9 mouse cellular contexts compared by ENCODE assay signal in the genomic region with DNA sequence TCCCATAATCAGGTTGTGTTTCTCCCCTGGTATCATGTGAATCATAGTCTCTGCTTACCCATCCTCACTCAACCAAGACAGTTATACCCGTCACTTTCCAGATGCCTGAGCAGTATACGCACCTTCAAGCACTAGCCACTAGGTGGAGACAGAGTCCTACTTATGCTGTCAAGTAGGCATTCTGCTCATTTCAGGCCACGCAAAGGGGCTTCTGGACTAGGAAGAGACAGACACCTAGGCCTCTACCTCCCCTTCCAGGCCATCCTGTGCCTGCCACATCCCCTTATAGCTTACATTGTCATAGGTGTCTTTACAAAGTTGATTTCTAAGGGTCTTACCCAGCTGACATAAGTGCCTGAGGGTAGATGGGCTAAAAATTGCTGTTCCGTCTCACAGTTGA. TPM values are rescaled to one million over a fixed set of nuclear protein-coding genes. Genes with fewer than 3 reads are reported as not detected.
DNase-seq lines count a peak whose midpoint lies in the region; ATAC-seq and TF ChIP-seq lines count a peak whose summit lies in the region.
"Had no signal": no experiment of that assay in that cellular context is flagged by ENCODE, and none has a peak within 500 bp of the region (broad histone marks: within the 10 kb centered on the region; RNA-seq: fewer than 3 reads in every experiment).

No protein-coding gene starts in this region.

- peaks cover 15% of the 10 kb centered on the region for H3K4me1 ChIP-seq in kidney, adult 2 months (ENCODE audit: control insufficient read depth, insufficient read depth, low read length)
- peaks cover 32% of the 10 kb centered on the region for H3K4me1 ChIP-seq in limb, embryonic 11.5 days (ENCODE audit: control insufficient read depth, insufficient read depth, low read length)
- H3K4me1 ChIP-seq in testis, adult 2 months (ENCODE audit: control insufficient read depth, insufficient read depth, low read length), result peaks cover 17% of the 10 kb centered on the region

- no peaks in the 10 kb centered on the region for H3K27me3 ChIP-seq in kidney, adult 2 months (replicated peaks; ENCODE audit: control insufficient read depth, insufficient read depth, low read length)
- H3K27me3 ChIP-seq in limb, embryonic 11.5 days (ENCODE audit: control insufficient read depth, insufficient read depth, low read length), result peaks cover 2% of the 10 kb centered on the region; the same call in 1 of the 2 replicates
- no peaks in the 10 kb centered on the region for H3K27me3 ChIP-seq in testis, adult 2 months (ENCODE audit: control insufficient read depth, insufficient read depth, low read length)

- peak; percentile 98 for TF ChIP-seq CTCF in kidney, adult 2 months (conservative IDR thresholded peaks at IDR 0.05; ENCODE audit: insufficient read depth, insufficient read length, low read depth, low read length)
- TF ChIP-seq CTCF in testis, adult 2 months (IDR thresholded peaks at IDR 0.05; ENCODE audit: control insufficient read depth, insufficient read depth, insufficient replicate concordance, low read depth, low read length), result peak; percentile 73; the same call in 1 of the 2 replicates

- ATAC-seq in limb, embryonic 11.5 days (ENCODE audit: insufficient number of reproducible peaks, low FRiP score, low TSS enrichment, low read depth), result no peak
- ATAC-seq in monocyte, adult 5-6 weeks (replicated peaks; ENCODE audit: insufficient number of reproducible peaks, low FRiP score, low TSS enrichment, poor library complexity, severe bottlenecking), result peak; percentile 60

- no peak overlapping the region for H3K4me2 ChIP-seq in limb, embryonic 11.5 days (ENCODE audit: low read depth, severe bottlenecking)

- WGBS in kidney, adult 2 months, result 23% methylated on average over 4 of the region's 4 CpGs
- WGBS in limb, embryonic 11.5 days, result 24% methylated on average over 4 of the region's 4 CpGs

- H3K9me3 ChIP-seq in limb, embryonic 11.5 days (ENCODE audit: control insufficient read depth, low read length), result peaks cover 6% of the 10 kb centered on the region

- H3K9ac ChIP-seq in limb, embryonic 11.5 days (ENCODE audit: low read length), result no peak overlapping the region

- peak; percentile 74 for DNase-seq in A20 (ENCODE audit: low read depth, low spot score)
- peak; percentile 41 for DNase-seq in T-cell, adult 2 months (ENCODE audit: low spot score)
- DNase-seq in cerebellum, postnatal 14 days, result peak; percentile 86 to 87
- peak; percentile 90 for DNase-seq in gastrocnemius, adult 18-20 months (ENCODE audit: low spot score)
- DNase-seq in kidney, adult 2 months, result peak; percentile 78
- peak; percentile 84 for DNase-seq in limb, embryonic 11.5 days (ENCODE audit: low spot score)

- H3K36me3 ChIP-seq in kidney, adult 2 months (ENCODE audit: control insufficient read depth, insufficient read depth, low read length), result no peaks in the 10 kb centered on the region
- no peaks in the 10 kb centered on the region for H3K36me3 ChIP-seq in limb, embryonic 11.5 days (ENCODE audit: control insufficient read depth, insufficient read depth, low read length)
- H3K36me3 ChIP-seq in testis, adult 2 months (ENCODE audit: control insufficient read depth, insufficient read depth, low read length), result no peaks in the 10 kb centered on the region

- H3K27ac ChIP-seq in kidney, adult 2 months (ENCODE audit: insufficient read depth, low read depth, low read length), result no peak overlapping the region
- no peak overlapping the region for H3K27ac ChIP-seq in limb, embryonic 11.5 days (replicated peaks; ENCODE audit: low read depth, low read length)
- no peak overlapping the region for H3K27ac ChIP-seq in testis, adult 2 months (ENCODE audit: control insufficient read depth, insufficient read depth, low read depth, low read length)

- H3K4me3 ChIP-seq in kidney, adult 2 months (ENCODE audit: insufficient read depth, low read depth, low read length), result no peak overlapping the region
- H3K4me3 ChIP-seq in limb, embryonic 11.5 days (ENCODE audit: low read depth, low read length), result no peak overlapping the region
- no peak overlapping the region for H3K4me3 ChIP-seq in testis, adult 2 months (ENCODE audit: control insufficient read depth, low read depth, low read length)
- H3K4me3 ChIP-seq: erythroblast, embryonic 14.5 days had no signal

- TF ChIP-seq POLR2A in kidney, adult 2 months (IDR thresholded peaks at IDR 0.05; ENCODE audit: low read depth, low read length), result no peak
- TF ChIP-seq POLR2A in testis, adult 2 months (IDR thresholded peaks at IDR 0.05; ENCODE audit: control insufficient read depth, low read depth, low read length), result no peak

RNA-seq across cellular contexts. Expression of gene Nnmt, which starts 41.3 kb away (rescaled TPM):
- total RNA-seq in gastrocnemius, adult 18-20 months (2021), result 1 to 10 TPM; 2.6 to 5.5 TPM
- polyA plus RNA-seq in kidney, adult 2 months (2012; rRNA removed), result 2.0 and 3.1 TPM in 2 replicates
- 0.52 and 0.62 TPM in 2 replicates for polyA plus RNA-seq in limb, embryonic 11.5 days (2014; fragmentation: Nextera tagmentation; extraction: Ambion mirVana)
- not detected in 3 replicates for total RNA-seq in monocyte, adult 5-6 weeks (2017)
- polyA plus RNA-seq in testis, adult 2 months (2012; rRNA removed), result 3.3 and 6.7 TPM in 2 replicates
- polyA plus RNA-seq: erythroblast, embryonic 14.5 days had no signal
